8 mouse cellular contexts compared by ENCODE assay signal in the genomic region with DNA sequence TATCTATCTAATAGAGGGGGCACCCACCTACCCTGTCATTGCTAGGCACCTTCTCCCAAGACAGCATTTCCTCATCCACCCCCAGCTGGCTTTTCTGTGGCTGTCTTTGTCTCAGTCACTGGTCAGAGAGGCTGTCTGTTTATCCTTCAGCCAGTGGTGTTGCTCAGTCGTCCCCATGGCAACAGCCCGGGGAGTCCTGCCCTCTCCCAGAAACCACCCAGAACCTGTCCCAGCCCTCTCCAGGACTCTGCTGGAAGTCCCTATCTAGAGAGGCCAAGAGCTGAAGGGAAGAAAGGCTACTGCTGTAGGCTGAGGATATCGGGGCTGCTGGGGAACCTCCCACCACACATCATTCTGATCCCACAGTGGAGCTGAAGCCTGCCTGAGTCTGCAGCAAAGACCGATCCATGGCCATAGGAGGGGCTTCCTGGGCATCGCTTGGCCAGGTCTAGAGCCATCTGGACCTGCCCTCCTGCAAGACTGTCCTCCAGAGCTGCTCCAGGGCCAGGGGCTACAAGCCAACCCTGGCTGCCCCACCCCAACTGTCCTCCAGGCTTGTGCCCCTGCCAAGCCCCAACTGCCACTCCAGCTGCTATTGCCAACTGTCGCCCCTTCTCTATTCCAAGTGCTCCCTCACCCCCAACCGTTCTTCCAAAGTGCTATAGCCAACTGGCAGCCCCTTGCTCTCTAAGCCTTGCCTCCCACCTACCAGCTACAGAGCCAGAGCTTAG. TPM values are rescaled to one million over a fixed set of nuclear protein-coding genes. Genes with fewer than 3 reads are reported as not detected.
DNase-seq lines count a peak whose midpoint lies in the region; ATAC-seq lines count a peak whose summit lies in the region.

No protein-coding gene starts in this region.

- ATAC-seq in lung, embryonic 16.5 days (ENCODE audit: low read depth), result peak; percentile 18; the same call in 1 of the 2 replicates
- ATAC-seq in activated CD4-positive, CD25-positive, alpha-beta regulatory T cell, adult 4 months, result no peak

- H3K4me1 ChIP-seq in embryonic facial prominence, embryonic 10.5 days, result peaks cover 30% of the 10 kb centered on the region
- H3K4me1 ChIP-seq in lung, embryonic 16.5 days (replicated peaks; ENCODE audit: control insufficient read depth, insufficient read depth, low read length), result peaks cover 12% of the 10 kb centered on the region

- intact Hi-C loops in heart, postnatal 10 days (cut with DNase I), result no loop called here

- no peak overlapping the region; the same call in 1 of the 2 replicates for H3K27ac ChIP-seq in embryonic facial prominence, embryonic 10.5 days (replicated peaks)
- H3K27ac ChIP-seq in lung, embryonic 16.5 days (ENCODE audit: low read length), result no peak overlapping the region

- H3K9ac ChIP-seq in lung, embryonic 16.5 days (ENCODE audit: low read length), result peak overlapping the region; percentile 12; the same call in 1 of the 2 replicates

- no peak overlapping the region for H3K4me3 ChIP-seq in embryonic facial prominence, embryonic 10.5 days
- H3K4me3 ChIP-seq in lung, embryonic 16.5 days (ENCODE audit: low read length), result no peak overlapping the region

- peaks cover 30% of the 10 kb centered on the region for H3K27me3 ChIP-seq in embryonic facial prominence, embryonic 10.5 days (replicated peaks; ENCODE audit: low read depth, poor library complexity, severe bottlenecking)
- H3K27me3 ChIP-seq in lung, embryonic 16.5 days (ENCODE audit: control insufficient read depth, insufficient read depth, low read depth, low read length), result peaks cover 4% of the 10 kb centered on the region

- 49% methylated on average over 7 of the region's 7 CpGs for WGBS in embryonic facial prominence, embryonic 10.5 days
- 28% methylated on average over 7 of the region's 7 CpGs for WGBS in lung, embryonic 16.5 days

- no peak overlapping the region for H3K4me2 ChIP-seq in lung, embryonic 16.5 days (ENCODE audit: low read depth, low read length)

- peak; percentile 58 for DNase-seq in Muller cell, postnatal 12 days (ENCODE audit: inconsistent ontology term)
- peak; percentile 88 for DNase-seq in adrenal gland, postnatal 14 days
- peak; percentile 51 for DNase-seq in embryonic facial prominence, embryonic 10.5 days (ENCODE audit: low spot score)
- DNase-seq in heart, postnatal 10 days, result peak; percentile 76 to 81
- DNase-seq in kidney, postnatal 25 days, result peak; percentile 69 to 88
- DNase-seq in right cerebral cortex, adult 18-20 months, result peak; percentile 59

- H3K36me3 ChIP-seq in embryonic facial prominence, embryonic 10.5 days (replicated peaks), result no peaks in the 10 kb centered on the region
- H3K36me3 ChIP-seq in lung, embryonic 16.5 days (ENCODE audit: control insufficient read depth, insufficient read depth, low read length), result no peaks in the 10 kb centered on the region

- H3K9me3 ChIP-seq in embryonic facial prominence, embryonic 10.5 days, result no peaks in the 10 kb centered on the region
- H3K9me3 ChIP-seq in lung, embryonic 16.5 days (ENCODE audit: control insufficient read depth, low read length), result no peaks in the 10 kb centered on the region

RNA-seq across cellular contexts. Expression of gene Zbtb46, which starts 3.9 kb away (rescaled TPM):
- 17.8 and 20.0 TPM in 2 replicates for total RNA-seq in adrenal gland, postnatal 14 days (2021)
- polyA plus RNA-seq in embryonic facial prominence, embryonic 10.5 days (2016; fragmentation: Nextera tagmentation; extraction: Ambion mirVana), result 16.4 and 20.1 TPM in 2 replicates
- total RNA-seq in heart, postnatal 10 days (2021), result 10 to 100 TPM; 14.8 to 15.9 TPM
- 15.2 and 15.4 TPM in 2 replicates for polyA plus RNA-seq in lung, embryonic 16.5 days (2015; fragmentation: Nextera tagmentation; extraction: Ambion mirVana)
- 1 to 10 TPM; 2.5 to 4.3 TPM for polyA plus RNA-seq in activated CD4-positive, CD25-positive, alpha-beta regulatory T cell, adult 4 months (2017; shearing (Covaris generic))

RNA-seq across cellular contexts. Expression of gene Abhd16b, which starts 29.8 kb away (rescaled TPM):
- not detected in 2 replicates for total RNA-seq in adrenal gland, postnatal 14 days (2021)
- 0.11 and 0.16 TPM in 2 replicates for polyA plus RNA-seq in embryonic facial prominence, embryonic 10.5 days (2016; fragmentation: Nextera tagmentation; extraction: Ambion mirVana)
- total RNA-seq in heart, postnatal 10 days (2021), result not detected
- polyA plus RNA-seq in lung, embryonic 16.5 days (2015; fragmentation: Nextera tagmentation; extraction: Ambion mirVana), result 0.14 and 0.35 TPM in 2 replicates
- not detected for polyA plus RNA-seq in activated CD4-positive, CD25-positive, alpha-beta regulatory T cell, adult 4 months (2017; shearing (Covaris generic))

RNA-seq across cellular contexts. Expression of gene Tpd52l2, which starts 33.8 kb away (rescaled TPM):
- 109 and 114 TPM in 2 replicates for total RNA-seq in adrenal gland, postnatal 14 days (2021)
- 173 and 174 TPM in 2 replicates for polyA plus RNA-seq in embryonic facial prominence, embryonic 10.5 days (2016; fragmentation: Nextera tagmentation; extraction: Ambion mirVana)
- total RNA-seq in heart, postnatal 10 days (2021), result 10 to 100 TPM; 69.9 to 74.9 TPM
- 167 and 169 TPM in 2 replicates for polyA plus RNA-seq in lung, embryonic 16.5 days (2015; fragmentation: Nextera tagmentation; extraction: Ambion mirVana)
- polyA plus RNA-seq in activated CD4-positive, CD25-positive, alpha-beta regulatory T cell, adult 4 months (2017; shearing (Covaris generic)), result 100 to 1,000 TPM in 1 of 2 experiments, 10 to 100 TPM in 1; 88.0 to 103 TPM

RNA-seq across cellular contexts. Expression of gene Dnajc5, which starts 57.1 kb away (rescaled TPM):
- 77.3 and 89.9 TPM in 2 replicates for total RNA-seq in adrenal gland, postnatal 14 days (2021)
- 93.3 and 93.4 TPM in 2 replicates for polyA plus RNA-seq in embryonic facial prominence, embryonic 10.5 days (2016; fragmentation: Nextera tagmentation; extraction: Ambion mirVana)
- total RNA-seq in heart, postnatal 10 days (2021), result 100 to 1,000 TPM in 1 of 2 experiments, 10 to 100 TPM in 1; 96.7 to 104 TPM
- 82.0 and 82.1 TPM in 2 replicates for polyA plus RNA-seq in lung, embryonic 16.5 days (2015; fragmentation: Nextera tagmentation; extraction: Ambion mirVana)
- 10 to 100 TPM; 36.9 to 37.1 TPM for polyA plus RNA-seq in activated CD4-positive, CD25-positive, alpha-beta regulatory T cell, adult 4 months (2017; shearing (Covaris generic))
